9 mouse cellular contexts compared by ENCODE assay signal in the genomic region with DNA sequence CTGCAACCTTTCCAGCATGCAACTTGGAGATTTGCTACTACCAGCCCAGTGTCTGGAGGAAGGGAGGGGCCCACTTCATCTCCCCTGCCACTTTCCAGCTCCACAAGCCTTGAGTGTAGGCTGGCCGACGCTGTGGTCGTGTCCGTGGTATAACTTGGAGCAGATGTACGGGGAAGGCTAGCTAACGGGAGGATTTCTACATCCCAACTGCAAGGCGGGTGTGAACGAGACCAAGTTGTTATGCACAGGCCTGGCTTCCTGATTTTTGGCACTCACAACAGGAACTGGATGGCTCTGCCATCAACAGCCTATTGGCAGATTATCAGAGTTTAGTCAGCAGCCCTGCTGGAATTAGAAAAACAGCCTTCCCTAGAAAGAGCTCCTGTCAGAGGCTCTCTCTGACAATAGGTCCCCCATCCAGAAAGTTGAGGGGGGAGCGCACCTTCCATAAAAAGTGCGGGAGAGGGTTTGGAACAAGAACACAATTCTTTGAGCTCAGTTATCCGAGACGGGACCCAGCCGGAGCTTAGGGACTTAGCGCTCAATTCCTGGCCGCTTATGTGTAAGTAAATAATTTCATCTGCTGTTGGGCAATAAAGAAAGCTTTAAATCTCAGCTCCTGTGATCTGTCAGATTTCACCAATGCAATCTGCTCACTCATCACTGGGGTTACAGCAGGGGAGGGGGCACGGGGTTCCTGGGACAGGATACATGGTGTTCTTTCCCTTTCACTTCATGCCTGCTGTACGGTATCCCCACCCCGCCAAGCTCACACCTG.
DNase-seq lines count a peak whose midpoint lies in the region; ATAC-seq and TF ChIP-seq lines count a peak whose summit lies in the region.
"Had no signal": no experiment of that assay in that cellular context is flagged by ENCODE, and none has a peak within 500 bp of the region (broad histone marks: within the 10 kb centered on the region; RNA-seq: fewer than 3 reads in every experiment).

No protein-coding gene starts in this region.

- H3K4me3 ChIP-seq in hindbrain, postnatal 0 days (ENCODE audit: low read length): no peak overlapping the region
- H3K4me3 ChIP-seq in midbrain, embryonic 12.5 days: no peak overlapping the region

- peak; percentile 53 for DNase-seq in NIH3T3 (ENCODE audit: low read depth)
- DNase-seq in cerebellum, postnatal 10 days: peak; percentile 71 to 73
- peak; percentile 67 for DNase-seq in hindbrain, postnatal 0 days (ENCODE audit: low spot score)
- no peak for DNase-seq in spleen, adult 12 weeks (ENCODE audit: low spot score)
- DNase-seq in embryo, embryonic 11 days: no peak
- DNase-seq in adrenal gland, postnatal 25 days: no peak
- DNase-seq: liver had no signal

- H3K36me3 ChIP-seq in hindbrain, postnatal 0 days (ENCODE audit: insufficient read depth, low read length): no peaks in the 10 kb centered on the region
- H3K36me3 ChIP-seq in midbrain, embryonic 12.5 days: no peaks in the 10 kb centered on the region

- peak overlapping the region; percentile 16; the same call in 1 of the 2 replicates for H3K4me2 ChIP-seq in hindbrain, postnatal 0 days (ENCODE audit: low read depth, low read length)
- H3K4me2 ChIP-seq in midbrain, embryonic 12.5 days (replicated peaks): no peak overlapping the region

- ATAC-seq in hindbrain, postnatal 0 days: no peak; the same call in 1 of the 2 replicates
- ATAC-seq in midbrain, embryonic 12.5 days (ENCODE audit: low FRiP score, low read depth): no peak
- ATAC-seq in megakaryocyte-erythroid progenitor cell, adult 5-6 weeks (replicated peaks; ENCODE audit: low FRiP score, low TSS enrichment, poor library complexity, severe bottlenecking): no peak

- no peaks in the 10 kb centered on the region for H3K9me3 ChIP-seq in hindbrain, postnatal 0 days (ENCODE audit: low read length)
- no peaks in the 10 kb centered on the region for H3K9me3 ChIP-seq in midbrain, embryonic 12.5 days

- no peak for TF ChIP-seq CTCF in hindbrain, postnatal 0 days (IDR thresholded peaks at IDR 0.05; ENCODE audit: low read depth)

- H3K27ac ChIP-seq in hindbrain, postnatal 0 days: peak overlapping the region; percentile 67
- H3K27ac ChIP-seq in midbrain, embryonic 12.5 days (replicated peaks): 0 out of 2 replicates have a peak overlapping the region, but pooled peaks have one; percentile 36

- H3K4me1 ChIP-seq in hindbrain, postnatal 0 days (ENCODE audit: insufficient read depth, low read length): peaks cover 36% of the 10 kb centered on the region
- H3K4me1 ChIP-seq in midbrain, embryonic 12.5 days: peaks cover 38% of the 10 kb centered on the region

- peak overlapping the region; percentile 24; the same call in 1 of the 2 replicates for H3K9ac ChIP-seq in hindbrain, postnatal 0 days (replicated peaks; ENCODE audit: low read length)
- no peak overlapping the region for H3K9ac ChIP-seq in midbrain, embryonic 12.5 days (replicated peaks)

- H3K27me3 ChIP-seq in hindbrain, postnatal 0 days (ENCODE audit: insufficient read depth, low read length): no peaks in the 10 kb centered on the region
- H3K27me3 ChIP-seq in midbrain, embryonic 12.5 days: peaks cover 14% of the 10 kb centered on the region; the same call in 1 of the 2 replicates

- WGBS in hindbrain, postnatal 0 days: 33% methylated on average over 18 of the region's 18 CpGs
- WGBS in midbrain, embryonic 12.5 days: 51% methylated on average over 18 of the region's 18 CpGs

Comparison
In these comparisons a context has a peak if more than half of its experiments do, and no peak if none do; other contexts are left out.
1. DNase-seq: peak in NIH3T3 (single experiment), cerebellum, postnatal 10 days (2 of 2) and hindbrain, postnatal 0 days (single experiment); none in spleen, adult 12 weeks (single experiment), embryo, embryonic 11 days (single experiment) and adrenal gland, postnatal 25 days (single experiment).